Mouse (Mus musculus) macrophage (primary cell): Measurements from ENCODE around the gene Nap1l2. TPM values are rescaled to one million over a fixed set of nuclear protein-coding genes. Genes with fewer than 3 reads are reported as not detected.
"Not testable (repeated sequence)": the region's sequence is repeated elsewhere in the genome, so short reads cannot be mapped to it uniquely, and the experiment has no call there.

Experiments
- H3K27ac ChIP-seq: fragments of 350-480 bp; formaldehyde crosslinking; 2 replicates; pipeline ENCODE4 v1.9.0; 2021
- H3K36me3 ChIP-seq: fragments of 350-480 bp; formaldehyde crosslinking; 2 replicates; pipeline ENCODE4 v1.9.0; 2021; ENCODE audit errors: inconsistent target
- H3K4me3 ChIP-seq: fragments of 350-480 bp; formaldehyde crosslinking; 2 replicates; pipeline ENCODE4 v1.9.0; 2021; ENCODE audit errors: inconsistent target
- H3K79me2 ChIP-seq: fragments of 350-480 bp; formaldehyde crosslinking; 2 replicates; pipeline ENCODE4 v1.9.0; 2021; ENCODE audit errors: inconsistent target
- WGBS: methylation state at CpG from one replicate; pipeline ENCODE4 v1.1.7; 2026; ENCODE audit warnings: inconsistent platforms; ENCODE audit not compliant: missing documents; 5-methylcytosine and 5-hydroxymethylcytosine counted together
- polyA plus RNA-seq: library from polyadenylated mRNA; stranded (reverse); fragments of 250-400 nt; gene quantifications from 3 replicates; pipeline ENCODE4 v1.2.4, GENCODE M21; 2018; ENCODE audit warnings: inconsistent platforms
- total RNA-seq, 78 experiments: library from RNA; depleted of rRNA; stranded (reverse); fragments of 250-400 nt; gene quantifications; 1 replicate in 9 of 78; 2 replicates in 24 of 78; 3 replicates in 43 of 78; 4 replicates in 2 of 78; pipeline ENCODE4 v1.2.4; 2018; ENCODE audit warnings: inconsistent platforms in 56 of 78

Gene Nap1l2
- under 1 TPM in 1 of 26 experiments, not detected in 25; 0.41 TPM for total RNA-seq (2018; cell fraction: chromatin; rRNA removed)
- total RNA-seq (2018; cell fraction: cytosol; rRNA removed), result under 1 TPM in 19 of 26 experiments, not detected in 7; 0.04 to 0.16 (median 0.07) TPM
- under 1 TPM in 5 of 26 experiments, not detected in 21; 0.17 to 0.61 (median 0.44) TPM for total RNA-seq (2018; cell fraction: nucleus; rRNA removed)
- 0.17 to 0.19 TPM in 2 of 3 replicates, not detected in the other for polyA plus RNA-seq

DNA sequence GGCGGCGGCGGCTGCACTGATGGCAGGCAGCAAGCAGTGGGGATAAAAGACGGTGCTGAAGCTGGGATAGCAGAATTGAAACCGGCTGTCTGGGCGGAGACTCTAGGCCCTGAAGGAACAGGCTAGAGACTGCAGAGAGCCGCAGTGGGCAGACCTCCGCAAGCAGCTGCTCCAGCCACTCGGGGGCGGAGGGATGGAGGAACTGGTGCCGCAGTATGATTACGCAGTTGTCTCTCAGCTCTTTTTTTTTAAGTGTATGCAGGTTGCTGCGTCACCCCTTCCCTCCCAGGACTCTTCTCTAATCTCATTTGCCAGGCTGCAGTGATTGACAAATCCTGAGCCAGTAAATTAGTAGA is at the start of gene Nap1l2:
Gene Nap1l2, minus strand, starts transcription at position 210 of the 356 bp plus-strand sequence.
- Histone ChIP-seq H3K36me3 (no peaks in the 10 kb centered on the region), H3K27ac (no peak within 1 kb of the TSS), H3K4me3 (peak within 1 kb of the TSS; percentile 3; the same call in 1 of the 2 replicates), H3K79me2 (no peaks in the 10 kb centered on the region)
- 22% methylated on average over 13 of the region's 13 CpGs for WGBS

DNA sequence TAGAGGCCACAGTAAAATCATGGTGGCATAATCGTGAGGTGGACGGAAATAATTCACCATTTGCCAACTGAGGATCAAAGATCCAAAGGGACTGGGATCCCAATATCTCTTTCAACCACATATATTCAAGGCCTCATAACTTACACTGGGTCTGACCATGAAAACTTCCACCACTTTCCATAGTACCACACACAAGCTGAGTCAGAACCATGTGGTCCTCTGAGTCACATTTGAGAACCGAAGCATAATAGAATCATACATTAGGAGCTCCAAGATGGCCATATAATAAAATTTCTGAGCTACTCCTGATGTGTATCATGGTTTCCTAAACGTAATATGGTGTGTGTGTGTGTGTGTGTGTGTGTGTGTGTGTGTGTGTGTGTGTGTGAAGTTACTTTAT is 28.8 kb upstream of the Nap1l2 start:
- Histone ChIP-seq H3K4me3 (no peak overlapping the region), H3K36me3 (no peaks in the 10 kb centered on the region), H3K79me2 (no peaks in the 10 kb centered on the region), H3K27ac (no peak overlapping the region)
- 100% methylated on average over 1 of the region's 4 CpGs for WGBS

DNA sequence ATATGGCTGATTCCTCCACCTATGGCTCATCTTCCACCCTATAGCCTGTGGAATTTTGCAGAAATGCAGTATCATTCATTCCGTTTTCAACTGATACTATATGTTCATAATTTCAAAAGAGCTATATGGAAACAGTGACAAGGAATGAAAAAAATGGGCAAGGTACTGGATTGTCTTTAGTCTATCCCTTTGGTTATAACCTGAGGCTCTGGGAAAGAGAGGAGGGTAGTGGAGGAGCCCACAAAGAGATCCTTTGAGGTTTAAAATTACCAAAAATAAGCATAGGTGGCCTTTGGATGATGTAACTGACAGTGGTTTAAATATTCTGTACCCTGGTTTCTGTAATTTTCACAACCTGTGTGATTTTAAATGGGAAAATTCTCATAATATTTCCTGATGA is 389 bp upstream of the Nap1l2 start:
- WGBS, result 36% methylated on average over 1 of the region's 1 CpGs
- H3K27ac ChIP-seq, result no peak overlapping the region
- no peak overlapping the region for H3K4me3 ChIP-seq
- no peaks in the 10 kb centered on the region for H3K36me3 ChIP-seq
- H3K79me2 ChIP-seq, result no peaks in the 10 kb centered on the region

DNA sequence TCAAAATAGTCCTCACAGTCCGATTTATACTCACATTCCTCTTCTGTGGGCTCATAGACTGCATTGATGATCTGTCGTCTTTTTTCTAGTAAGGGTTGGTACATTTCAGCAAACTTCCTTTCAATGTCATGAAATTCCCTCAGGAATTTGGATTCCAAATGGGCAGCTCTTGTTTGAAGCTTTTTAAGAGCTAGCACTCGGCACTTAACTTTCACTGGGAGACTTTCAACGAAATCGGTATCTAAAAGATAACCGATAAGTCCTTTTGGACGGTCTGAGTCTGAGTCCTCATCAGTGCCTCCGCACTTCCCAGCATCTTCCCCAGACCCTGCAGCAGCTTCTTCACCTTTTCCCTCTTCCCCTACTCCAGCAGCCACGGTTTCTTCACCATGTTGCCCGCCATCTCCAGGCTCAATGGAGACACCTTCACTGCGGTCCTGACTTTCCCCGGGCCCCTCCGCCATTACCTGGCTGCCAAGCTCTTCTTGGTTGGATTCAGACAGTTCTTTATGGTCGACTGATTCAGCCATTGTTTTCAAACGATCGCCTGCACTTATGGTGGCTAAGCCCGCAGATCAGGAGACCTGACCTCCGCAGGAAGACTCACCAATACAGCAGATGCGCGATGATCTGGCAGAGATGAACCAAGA is 534 bp downstream of the Nap1l2 start:
- Histone ChIP-seq H3K27ac (no peak overlapping the region), H3K4me3 (peak overlapping the region; percentile 3; the same call in 1 of the 2 replicates), H3K36me3 (no peaks in the 10 kb centered on the region), H3K79me2 (no peaks in the 10 kb centered on the region)
- 25% methylated on average over 20 of the region's 20 CpGs for WGBS

DNA sequence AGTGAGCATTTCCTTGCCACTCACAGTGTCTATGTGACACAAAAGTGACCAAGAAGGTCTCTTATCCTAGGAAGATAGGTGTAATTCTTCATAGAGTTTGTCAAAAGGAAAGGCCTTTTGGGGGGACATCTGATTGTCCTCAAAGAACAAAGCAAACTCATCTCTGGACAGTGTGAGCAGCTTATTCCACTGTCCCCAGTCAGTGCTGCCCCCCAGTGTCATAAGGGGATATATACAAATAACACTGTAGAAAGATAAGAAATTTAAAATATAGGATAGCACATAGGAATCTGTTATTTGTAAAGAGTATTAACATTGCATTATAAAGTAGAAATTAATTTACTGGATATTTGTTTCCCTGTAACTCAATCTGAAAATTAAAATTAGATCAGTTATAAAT is 2.9 kb downstream of the Nap1l2 start:
- H3K79me2 ChIP-seq, result no peaks in the 10 kb centered on the region
- no peaks in the 10 kb centered on the region for H3K36me3 ChIP-seq
- no peak overlapping the region for H3K27ac ChIP-seq
- H3K4me3 ChIP-seq, result no peak overlapping the region

DNA sequence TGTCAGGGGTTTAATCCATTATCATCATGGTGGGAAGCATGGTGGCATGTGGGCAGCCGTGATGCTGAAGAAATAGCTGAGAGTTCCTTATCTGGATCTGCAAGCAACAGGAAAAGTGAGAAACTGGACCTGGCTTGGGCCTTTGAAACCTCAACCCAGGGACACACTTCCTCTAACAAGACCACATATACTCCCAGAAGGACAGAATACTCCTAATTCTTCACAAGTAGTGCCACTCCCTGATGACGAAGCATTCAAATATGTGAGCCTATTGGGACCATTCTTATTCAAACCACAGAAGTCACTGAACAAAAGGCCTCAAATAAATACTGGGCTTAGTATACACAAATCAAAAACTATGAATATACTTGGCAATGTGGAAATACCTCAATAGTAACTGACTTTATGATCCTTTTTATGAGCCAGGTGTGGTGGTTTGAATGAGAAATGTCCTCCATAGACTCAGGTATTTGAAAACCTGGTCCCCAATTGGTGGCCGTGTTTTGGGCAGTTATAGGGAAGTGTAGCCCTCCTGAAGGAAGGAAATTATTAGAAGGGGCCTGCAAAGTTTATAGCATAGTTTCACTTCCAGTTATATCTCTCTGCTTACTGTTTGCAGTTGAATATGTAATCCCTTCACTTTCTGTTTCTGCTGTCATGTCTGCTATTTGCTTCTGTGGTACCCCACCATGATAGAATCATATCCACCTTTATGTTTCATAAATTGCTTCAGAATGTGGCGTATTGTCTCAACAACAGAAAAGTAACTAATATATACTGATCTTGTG is 6.5 kb downstream of the Nap1l2 start:
- no peak overlapping the region for H3K4me3 ChIP-seq
- whole genome bisulfite sequencing, result 37% methylated on average over 4 of the region's 4 CpGs
- no peaks in the 10 kb centered on the region for H3K36me3 ChIP-seq
- H3K27ac ChIP-seq, result no peak overlapping the region
- H3K79me2 ChIP-seq, result no peaks in the 10 kb centered on the region

DNA sequence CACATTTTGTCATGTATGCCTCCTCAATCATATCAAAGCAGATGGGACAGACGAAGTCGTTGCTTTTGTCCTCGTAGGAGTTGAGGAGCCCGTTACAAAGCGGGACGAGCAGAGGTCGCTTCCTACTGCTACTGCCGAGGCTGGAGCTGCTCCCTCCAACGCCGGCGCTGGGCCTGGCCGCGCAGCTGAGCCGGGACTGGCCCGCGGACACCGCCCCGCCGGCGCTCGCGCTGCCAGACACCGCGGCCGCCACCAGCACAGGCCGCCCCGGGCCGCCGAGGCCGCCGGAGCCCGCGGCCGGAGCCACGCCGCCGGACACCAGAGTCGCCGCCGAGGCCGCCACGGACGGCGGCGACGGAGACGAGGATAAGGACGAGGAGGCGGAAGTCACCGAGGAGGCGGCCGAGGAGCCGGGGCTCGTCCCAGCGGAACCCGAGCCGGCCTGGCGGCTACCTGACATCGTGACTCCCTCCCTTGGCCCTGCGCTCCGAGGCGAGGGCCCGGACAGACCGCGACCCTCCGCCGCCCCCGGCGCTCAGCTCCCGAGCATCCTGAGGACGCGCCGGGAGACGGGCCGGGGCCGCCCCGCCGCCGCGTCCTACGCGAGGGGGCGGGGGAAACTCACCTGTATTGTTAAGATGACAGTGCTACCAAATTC is 21.4 kb downstream of the Nap1l2 start:
- not testable (repeated sequence) for H3K79me2 ChIP-seq, H3K27ac ChIP-seq, H3K36me3 ChIP-seq, H3K4me3 ChIP-seq
- whole genome bisulfite sequencing, result 38% methylated on average over 13 of the region's 83 CpGs

DNA sequence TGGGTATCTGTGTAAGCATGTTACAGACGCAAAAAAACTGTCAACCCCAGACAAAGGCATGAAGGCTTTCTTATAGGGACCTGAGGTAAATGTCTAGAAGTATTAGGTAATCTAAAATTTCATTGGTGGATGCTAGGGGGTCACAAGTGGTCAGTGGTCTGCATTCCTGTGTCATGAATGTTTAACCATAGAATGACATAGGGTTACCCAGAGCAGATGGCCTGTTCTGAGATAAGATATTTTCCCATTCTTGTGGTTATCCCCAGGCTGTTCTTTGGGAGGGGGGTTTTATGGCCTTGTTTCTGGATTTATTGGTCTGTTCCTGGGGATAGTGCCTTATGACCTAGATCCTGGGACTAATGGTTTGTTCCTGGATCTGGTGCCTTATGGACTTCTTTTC is 30.3 kb downstream of the Nap1l2 start:
- Histone ChIP-seq H3K79me2 (no peaks in the 10 kb centered on the region), H3K4me3 (no peak overlapping the region), H3K27ac (no peak overlapping the region), H3K36me3 (no peaks in the 10 kb centered on the region)
- WGBS, result 55% methylated on average over 1 of the region's 1 CpGs

DNA sequence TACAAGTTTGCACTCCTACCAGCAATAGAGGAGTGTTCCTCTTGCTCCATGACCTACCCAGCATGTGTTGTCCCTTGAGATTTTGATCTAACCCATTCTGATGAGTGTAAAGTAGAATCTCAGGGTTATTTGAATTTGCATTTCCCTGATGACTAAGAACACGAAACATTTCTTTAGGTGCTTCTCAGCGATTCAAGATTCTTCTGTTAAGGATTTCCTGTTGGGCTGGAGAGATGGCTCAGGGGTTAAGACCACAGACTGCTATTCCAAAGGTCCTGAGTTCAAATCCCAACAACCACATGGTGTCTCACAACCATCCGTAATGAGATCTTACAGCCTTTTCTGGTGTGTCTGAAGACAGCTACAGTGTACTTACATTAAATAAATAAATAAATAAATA is 47.9 kb downstream of the Nap1l2 start:
- Histone ChIP-seq H3K4me3 (no peak overlapping the region), H3K36me3 (no peaks in the 10 kb centered on the region), H3K79me2 (no peaks in the 10 kb centered on the region), H3K27ac (no peak overlapping the region)
- WGBS, result 88% methylated on average over 3 of the region's 3 CpGs

Other genes with a start within 250 kb of the Nap1l2 start
- not detected in 3 replicates for gene Cdx4, start 134.8 kb upstream of the Nap1l2 start, polyA plus RNA-seq
- gene Chic1, start 169.8 kb upstream of the Nap1l2 start, polyA plus RNA-seq, result not detected in 3 replicates
- not detected in 3 replicates for gene Tsx, start 227.8 kb upstream of the Nap1l2 start, polyA plus RNA-seq
- gene Gm26992, start 235.4 kb upstream of the Nap1l2 start, polyA plus RNA-seq, result not detected in 3 replicates